Mouse (Mus musculus) lung, postnatal 4 days (tissue): ENCODE measurements around the gene Ston2.
A peak's percentile ranks its signal among the peaks of the same experiment; 100 is the strongest.
"Not testable (repeated sequence)": the region's sequence is repeated elsewhere in the genome, so short reads cannot be mapped to it uniquely, and the experiment has no call there.

ENCODE experiments used
- DNase-seq, 2 experiments: peaks; one replicate each; pipeline ENCODE4 v3.0.0; 2021

Ston2 gene

DNA sequence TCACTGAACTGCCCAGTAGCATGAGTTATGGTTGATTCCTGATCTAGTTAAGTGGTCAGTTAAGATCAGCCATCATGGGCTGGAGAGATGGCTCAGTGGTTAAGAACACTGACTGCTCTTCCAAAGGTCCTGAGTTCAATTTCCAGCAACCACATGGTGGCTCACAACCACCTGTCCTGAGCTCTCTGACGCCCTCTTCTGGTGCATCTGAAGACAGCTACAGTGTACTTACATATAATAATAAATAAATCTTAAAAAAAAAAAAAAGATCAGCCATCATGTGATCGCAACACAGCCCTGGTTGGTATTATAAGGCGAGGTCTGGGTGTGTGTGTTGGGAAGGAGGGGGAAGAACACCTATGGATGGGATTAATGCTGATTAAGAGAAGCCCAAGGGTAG, 259 bp upstream of the Ston2 start:
- DNase-seq, result not testable (repeated sequence)

DNA sequence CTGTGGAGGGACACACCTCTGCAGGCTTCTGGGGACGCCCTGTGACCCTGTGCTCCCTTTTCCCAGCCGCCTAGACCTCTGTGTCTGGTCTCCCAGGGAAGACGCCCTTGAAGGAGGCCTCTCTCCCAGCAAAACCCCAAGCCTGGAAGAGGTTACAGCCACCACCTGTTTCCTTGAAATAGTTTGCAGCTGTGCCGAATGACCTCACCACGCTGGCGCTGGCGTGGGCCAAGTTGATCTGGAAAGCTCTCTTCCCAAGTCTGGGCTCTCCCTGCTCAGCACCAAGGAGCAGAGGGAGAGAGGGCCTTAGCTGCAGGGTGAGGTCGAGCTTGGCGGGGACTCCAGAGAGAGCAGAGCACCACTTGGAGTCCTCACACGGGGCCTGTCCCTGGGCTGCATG, 1.8 kb downstream of the Ston2 start:
- peak; percentile 29 to 68 for DNase-seq

DNA sequence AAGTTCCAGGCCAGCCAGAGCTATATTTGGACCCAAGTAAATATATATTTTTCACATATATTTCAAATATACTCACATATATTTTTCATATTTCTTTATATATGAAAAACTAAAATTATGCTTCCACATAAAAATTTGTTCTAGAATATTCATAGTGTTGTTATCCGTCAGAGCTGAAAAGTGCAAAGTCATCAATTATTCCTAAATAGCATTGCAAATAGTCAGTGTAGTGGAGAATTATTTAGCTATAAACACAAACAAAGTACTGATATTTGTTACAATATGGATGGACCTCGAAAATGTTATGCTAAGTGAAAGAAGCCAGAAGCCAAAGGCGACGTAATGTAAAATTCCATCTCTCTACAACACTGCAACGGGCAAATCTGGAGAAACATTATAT, 6.8 kb downstream of the Ston2 start:
- no peak for DNase-seq

DNA sequence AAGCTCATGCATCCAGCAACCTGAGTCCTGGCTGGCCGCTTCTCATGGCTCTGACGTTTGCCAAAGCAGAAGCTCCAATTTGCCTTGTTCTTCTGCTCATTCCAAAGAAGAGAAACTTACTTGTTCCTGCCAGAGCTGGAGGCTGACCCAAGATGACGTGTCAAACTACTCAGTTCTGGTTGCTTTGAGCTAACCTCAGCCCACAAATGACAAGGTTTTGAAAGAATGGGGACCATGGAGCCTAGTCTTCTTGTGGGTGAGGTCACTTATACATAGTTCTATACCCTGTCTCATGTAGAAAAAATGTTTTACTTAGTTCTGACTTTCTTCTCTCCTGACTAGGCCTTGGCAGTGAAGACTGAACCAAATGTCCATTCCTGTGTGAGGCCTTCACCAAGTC, 7.7 kb downstream of the Ston2 start:
- no peak for DNase-seq

DNA sequence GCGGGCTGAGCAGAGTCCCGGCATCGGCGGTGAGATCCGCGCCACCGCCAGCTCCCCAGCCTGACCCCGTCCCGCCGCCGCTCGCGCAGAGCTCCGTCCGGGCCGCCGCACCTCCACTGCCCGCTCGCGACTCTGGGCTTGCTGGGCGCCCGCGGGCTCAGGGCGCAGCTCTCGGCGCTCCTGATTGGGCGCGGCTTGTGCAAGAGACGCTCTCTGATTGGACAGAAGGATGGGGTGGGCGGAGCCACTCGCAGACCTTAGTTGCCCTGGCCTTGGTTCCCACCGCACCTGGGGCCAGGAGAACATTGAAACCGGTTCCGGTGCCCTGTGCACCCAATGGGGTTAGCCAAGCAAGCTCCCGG, 9.2 kb downstream of the Ston2 start:
- peak; percentile 83 to 85 for DNase-seq

DNA sequence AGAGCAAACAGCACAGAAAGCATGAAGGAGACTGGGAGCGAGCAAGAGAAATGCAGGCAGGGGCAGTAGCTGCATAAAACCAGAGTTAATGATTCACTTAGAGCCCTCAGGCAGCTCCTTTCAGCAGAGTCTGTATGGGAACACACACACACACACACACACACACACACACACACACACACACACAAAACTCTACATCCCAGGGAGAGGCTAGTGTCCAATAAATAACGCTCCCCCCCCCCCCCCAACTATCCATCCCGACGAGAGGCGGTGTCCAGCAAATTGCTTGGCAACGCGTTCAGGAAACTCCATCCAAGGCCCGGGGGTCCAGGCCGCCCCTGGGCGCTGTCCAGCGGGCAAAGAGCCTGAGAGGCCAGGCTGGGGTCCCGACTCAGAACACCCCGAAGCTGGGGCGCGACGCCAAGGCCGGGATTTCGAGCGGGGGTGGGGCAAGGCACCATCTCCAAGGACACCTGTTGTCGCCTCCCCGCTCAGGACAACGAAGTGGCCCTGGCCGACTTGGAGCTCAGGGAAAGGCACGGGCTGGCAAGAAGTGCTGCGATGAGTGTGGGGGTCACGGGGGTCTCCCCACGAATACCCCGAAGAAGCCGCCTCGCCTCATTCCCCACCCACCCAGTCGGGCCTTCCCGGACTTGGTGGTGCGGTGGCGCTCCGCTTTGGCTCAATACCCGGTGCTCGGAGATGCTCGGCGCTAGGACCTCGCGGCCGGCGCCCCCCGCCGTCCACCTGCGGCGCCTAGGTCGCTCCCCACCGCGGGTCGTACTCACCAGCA, 9.8 kb downstream of the Ston2 start:
- peak; percentile 51 to 66 for DNase-seq

DNA sequence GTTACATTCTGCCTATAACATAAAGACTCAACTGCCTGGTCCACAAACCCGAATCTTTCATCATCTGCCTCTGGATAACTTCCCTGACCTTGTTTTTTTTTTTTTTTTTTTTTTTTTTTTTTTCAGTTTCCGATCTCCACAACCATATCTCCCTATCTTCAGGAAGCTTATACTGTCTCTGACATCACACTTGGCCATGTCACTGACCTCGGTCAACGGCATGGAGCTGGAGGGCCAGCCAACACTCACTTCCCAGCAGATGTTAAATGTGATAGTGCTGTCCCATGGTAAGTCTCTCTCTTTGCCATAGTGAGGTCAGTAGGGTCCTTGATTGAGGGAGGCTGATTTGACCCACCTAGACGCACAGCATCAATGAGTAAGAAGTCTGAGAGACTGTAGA, 11.8 kb downstream of the Ston2 start:
- DNase-seq, result peak; percentile 27 to 51

DNA sequence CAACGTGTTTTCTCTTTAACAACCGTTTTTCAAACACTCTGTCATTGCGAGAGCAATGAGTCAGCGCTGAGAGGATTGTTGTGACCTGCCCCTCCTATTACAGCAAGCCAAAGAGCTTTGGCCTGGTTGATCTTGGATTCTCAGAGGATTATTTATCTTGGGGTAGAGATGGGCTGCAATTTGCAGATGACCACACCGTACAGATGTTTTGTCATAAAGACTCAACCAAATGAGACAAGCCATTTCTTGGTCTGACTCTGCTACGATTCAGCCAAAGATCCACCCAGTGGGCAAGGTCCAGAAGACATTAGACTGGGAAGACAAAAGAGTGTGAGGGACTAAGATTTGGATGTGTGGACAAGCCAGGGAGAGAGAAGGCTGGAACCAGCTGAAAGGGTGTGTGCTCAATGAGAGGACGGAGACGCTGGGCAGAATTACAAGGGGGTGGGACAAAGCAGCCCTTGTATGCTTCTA, 13.3 kb downstream of the Ston2 start:
- no peak for DNase-seq

DNA sequence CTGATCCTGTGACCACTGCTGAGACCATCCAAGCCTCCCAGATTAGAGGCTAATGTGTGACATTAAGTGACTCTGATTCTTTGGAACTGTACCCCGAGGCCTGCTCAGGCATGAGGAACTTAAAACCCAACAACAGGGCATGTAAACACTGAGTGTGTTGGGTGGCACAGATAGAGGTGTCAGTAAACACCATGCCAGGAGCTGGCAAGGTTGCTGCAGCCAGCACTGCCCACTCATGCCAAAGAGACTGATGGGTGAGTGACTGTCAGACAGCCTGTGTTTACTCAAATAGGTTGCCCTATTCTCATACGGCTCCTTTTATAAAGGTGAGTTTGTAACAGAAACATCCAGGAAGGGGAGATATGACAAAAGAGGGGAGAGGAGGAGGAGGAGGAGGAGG, 19.3 kb downstream of the Ston2 start:
- no peak for DNase-seq

DNA sequence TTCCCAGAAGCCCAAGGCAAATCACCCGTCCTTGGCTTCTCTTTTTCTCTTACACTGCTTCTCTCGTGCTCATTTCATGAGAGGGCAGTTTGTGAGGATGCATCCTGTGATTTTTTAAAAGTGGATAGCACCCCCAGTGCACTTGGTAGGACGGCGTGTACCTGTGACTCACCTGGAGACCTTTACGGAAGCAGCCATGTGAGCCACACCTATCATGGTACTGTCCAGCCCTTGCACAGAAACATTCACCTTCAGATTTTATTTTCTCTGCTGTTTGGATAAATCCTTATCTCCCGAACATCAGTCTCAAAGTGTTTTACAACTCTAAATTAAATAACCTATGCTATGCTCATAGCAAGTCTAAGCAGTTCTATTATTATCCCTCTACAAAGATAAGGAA, 20.0 kb downstream of the Ston2 start:
- no peak for DNase-seq

DNA sequence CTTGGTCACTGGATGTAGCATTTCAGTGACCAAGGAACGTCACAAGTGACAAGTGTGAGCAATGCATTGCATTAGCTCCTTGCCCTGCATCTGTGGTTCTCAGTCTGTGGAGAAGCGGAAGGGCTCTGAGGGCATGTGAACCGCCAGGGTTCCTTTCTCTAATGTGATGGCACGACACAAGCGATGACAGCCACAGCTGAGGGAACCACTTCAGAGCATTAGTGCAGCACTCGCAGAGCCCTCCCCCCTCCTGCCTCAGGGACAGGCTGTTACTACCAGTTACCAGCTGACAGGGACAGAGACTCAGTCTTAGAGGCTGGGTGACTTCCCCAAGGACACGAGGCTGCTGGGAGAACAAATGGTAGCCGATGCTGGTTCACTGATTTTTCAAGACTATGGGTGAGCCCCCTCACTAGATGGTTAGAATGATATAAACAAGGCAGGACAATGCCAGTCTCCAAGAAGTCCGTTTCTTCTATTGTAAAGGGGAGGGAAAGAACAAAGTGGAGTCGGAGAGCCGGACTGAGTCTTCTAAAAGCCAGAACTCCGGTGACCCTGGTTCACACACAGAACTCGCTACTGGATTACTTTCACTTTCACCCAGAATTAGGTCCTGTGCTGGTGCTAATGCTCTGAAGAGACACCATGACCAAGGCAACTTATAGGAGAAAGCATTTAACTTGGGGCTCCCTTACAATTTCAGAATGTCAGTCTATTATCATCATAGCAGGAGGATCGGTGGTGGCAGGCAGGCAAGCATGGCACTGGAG, 21.7 kb downstream of the Ston2 start:
- DNase-seq, result peak; percentile 71 to 78

DNA sequence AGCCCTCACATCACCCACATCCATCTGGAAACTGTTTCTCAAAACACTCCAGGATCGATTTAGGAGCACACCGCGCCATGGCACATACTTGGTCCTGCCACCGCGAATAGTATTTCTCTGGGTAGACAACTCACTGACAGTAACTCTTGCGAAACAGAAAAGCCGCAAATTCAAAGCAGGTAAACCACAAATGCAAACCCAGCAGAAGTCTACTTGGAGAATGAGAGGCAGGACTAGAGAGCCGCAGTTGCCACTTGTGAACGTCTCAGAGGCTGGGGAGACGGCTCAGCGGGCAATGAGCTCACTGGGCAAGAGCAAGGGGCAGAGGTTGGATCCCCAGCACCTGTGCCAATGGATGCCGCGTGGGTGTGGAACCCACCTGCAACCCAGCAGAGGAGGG, 22.7 kb downstream of the Ston2 start:
- peak in 1 of 2 experiments; percentile 24 for DNase-seq

DNA sequence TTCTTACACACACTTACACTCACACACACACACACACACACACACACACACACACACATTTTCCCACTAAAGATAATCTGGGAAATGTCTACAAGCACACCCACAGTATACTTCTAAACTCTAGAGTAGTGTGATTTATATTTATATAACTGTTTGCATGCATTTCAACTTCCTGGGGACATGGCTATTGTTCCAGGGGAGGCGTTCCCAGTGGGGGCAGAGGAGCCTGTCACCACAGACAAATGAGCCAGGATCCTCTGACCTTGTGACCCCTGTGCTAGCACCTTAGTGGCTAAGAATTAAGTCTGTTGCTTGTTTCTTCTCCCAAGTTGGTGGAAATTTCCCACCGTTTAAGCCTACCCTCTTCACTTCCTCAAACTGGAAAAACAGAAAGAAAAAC, 23.1 kb downstream of the Ston2 start:
- peak; percentile 38 to 56 for DNase-seq

DNA sequence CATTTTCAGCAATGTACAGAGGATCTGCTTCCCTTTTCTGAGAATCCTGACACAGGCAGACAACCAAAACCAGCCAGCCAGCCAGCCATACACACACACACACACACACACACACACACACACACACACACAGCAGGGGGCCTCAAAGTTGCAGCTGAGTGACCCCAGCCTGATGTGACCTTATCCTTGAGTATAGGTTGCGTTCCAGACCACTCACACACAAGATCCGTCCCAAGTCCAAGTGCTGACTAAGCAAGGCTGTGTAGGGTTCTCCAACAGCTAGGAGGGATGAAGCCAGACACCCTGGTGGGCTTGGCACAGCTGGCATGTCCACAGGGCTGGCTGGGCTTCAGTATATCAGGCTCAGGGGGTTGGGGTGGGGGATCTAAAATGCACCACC, 23.7 kb downstream of the Ston2 start:
- no peak for DNase-seq

DNA sequence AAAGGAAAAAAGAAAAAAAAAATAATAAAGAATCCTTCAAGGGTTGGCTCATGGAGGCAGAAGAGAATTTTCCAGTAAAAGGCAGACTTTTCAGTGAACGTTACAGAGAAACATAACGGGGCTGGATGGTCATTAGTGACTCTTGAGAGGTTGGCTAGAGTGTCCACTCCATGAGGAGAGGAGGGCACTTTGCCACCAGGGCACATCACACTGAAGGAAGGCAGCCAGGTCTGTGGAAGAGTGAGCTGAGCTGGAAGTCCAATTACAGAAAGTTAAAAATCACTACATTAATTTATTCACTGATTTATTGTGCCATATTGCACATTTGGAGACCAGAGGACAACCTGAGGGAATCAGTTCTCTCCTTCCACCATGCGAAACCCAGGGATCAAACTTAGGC, 28.4 kb downstream of the Ston2 start:
- DNase-seq, result no peak

DNA sequence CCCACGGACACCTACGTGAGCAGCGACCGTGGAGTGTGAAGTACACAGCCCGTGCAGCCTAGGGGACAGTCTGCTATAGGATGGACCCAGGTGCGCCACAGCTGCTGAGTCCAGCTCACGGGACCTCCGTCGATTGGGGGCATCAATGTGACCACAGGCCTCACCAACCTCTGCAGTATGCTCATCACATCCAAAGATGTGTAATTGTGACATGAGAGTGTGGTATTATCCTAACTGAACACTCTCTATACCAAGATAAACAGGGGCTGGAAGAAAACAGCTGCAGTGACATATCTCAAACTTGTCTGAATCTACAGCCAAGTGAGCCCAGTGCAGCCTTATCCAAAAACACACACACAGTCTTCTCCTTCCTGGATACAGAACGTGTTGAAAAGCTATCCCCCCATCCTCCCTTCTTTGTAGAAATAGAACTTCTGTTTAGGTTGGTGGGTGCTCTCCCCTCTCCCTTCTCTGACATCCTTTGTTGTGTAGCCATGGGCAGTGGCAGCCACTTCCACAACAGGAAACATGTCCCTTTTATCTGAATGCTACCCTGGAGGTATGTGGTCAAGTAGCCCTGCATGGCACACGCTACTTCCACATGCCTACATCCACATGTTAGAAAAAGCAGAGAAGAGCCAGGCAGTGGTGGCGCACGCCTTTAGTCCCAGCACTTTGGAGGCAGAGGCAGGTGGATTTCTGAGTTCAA, 30.2 kb downstream of the Ston2 start:
- DNase-seq, result no peak

DNA sequence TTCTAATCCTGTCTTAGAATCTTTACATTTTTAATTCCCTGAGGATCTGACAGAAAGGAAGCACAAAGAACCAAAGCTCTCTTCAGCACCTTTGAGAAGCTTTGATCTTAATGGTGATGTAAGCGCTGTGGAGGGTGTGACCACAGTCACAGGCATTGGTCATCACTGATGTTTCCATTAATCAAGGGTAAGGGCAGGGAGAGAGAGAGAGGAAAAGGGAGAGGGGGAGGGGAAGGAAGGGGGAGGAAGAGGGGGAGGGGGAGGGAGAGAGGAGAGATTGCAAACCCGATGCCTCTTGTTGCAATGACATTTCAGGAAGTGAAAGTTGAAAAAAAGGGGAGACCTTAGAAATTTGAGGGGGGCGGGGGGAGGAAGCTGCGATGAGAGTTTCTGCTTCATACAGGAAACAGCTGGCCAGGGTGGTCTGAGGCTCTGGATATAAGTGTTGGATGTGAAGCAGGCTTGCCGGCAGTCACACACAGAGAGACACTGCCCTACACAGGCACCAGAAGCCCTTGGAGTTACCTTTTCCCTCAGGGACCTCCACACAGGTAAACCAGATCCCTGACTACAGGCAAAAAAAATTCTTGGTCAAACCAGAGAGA, 31.5 kb downstream of the Ston2 start:
- peak in 1 of 2 experiments; percentile 26 for DNase-seq

DNA sequence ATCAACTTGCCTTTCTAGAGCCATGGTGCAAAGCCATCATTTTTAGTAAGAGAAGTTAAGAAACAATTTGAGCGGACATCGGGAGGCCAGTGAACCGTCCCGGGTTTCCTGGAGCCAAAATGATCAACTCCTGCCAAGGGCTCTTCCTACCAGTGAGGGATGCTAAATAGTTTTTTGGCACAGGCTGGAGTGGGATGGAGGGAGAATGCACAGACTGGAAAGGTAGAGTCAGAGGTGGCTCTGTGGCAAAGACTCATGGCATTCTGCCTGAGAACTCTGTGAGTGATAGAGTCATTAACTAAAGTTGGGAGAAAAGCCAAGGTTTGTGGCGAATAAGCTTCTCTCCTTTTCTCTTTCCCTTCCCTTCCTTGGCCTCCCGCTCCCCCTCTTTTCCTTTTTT, 33.6 kb downstream of the Ston2 start:
- DNase-seq, result no peak

DNA sequence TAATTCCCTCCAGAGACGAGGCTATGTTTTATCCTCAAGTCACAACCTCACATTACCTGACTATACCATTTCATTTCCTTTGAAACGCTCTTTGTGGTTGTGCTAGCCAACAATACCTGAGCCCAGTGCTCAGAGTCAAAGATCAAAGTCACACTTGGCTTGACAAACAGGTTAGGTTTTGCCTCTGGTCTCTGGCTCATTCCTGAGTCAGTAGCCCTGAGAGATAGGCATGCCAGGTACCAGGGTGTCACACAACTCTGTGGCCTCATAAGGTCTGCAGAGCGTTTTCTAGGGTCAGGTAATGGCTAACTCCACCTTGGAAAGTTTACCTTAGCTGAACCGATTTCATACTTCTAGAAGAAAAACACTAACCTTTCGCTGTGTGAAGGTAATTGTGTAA, 35.5 kb downstream of the Ston2 start:
- no peak for DNase-seq

DNA sequence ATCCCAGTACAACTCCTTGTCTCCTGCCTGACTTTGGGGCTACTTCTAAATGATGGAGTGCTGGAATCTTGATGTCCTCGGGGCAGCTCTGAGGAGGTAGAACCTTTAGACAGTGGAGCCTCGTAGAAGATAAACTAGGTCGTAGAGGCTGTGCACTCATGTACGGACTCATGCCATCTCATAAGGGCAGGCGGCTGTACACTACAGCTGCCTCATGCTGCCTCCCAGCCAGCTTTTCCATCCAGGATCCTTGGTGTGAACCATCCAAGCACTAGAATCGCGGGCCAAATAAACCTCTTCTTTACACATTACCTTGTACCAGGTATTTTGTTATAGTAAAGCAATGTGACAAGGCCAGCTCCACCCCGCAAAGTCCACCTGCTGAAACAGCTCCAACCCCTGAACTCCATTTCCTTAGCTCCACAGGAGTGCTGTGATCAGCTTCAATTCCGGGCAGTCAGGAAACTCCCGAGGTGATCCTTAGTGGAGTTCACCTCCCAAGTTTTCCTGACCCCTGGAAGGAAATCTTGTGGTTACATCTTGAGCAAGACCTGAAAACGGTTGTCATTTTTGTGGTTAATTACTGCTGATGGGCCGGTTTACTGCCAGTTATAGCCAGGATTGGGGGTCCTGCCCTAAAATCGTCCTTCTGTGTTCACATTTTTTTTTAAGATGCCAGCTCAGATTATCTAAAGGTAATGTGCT, 36.1 kb downstream of the Ston2 start:
- DNase-seq, result no peak

DNA sequence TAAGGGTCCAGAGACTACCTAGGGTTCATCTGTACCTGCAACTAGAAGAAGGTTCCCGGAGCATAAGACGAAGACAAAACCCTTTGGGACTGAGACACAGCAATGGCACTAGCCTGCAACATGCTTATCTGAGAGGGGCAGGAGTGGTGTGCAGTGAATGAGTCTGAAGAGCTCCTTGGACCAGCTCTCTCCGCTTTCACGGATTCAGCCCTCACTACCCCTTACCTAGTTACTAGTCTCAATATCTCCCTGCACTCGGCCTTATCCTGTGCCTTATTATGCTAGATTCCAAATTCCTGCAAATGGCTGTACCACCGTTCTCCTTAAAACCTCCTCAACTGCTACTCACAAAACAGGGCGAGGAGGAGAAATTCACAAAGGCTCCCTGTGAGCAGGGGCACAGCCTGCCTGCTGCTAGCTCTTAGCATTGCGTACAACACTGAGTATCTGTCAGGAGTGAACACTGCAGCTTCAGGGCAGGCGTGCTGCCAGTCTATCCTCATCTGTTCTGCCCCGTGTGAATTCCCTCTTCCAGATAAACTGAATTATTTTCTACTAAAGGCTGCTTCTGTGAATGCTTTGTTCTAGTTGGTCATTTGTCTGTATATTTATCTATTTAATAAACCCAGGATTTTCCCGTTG, 38.5 kb downstream of the Ston2 start:
- no peak for DNase-seq

DNA sequence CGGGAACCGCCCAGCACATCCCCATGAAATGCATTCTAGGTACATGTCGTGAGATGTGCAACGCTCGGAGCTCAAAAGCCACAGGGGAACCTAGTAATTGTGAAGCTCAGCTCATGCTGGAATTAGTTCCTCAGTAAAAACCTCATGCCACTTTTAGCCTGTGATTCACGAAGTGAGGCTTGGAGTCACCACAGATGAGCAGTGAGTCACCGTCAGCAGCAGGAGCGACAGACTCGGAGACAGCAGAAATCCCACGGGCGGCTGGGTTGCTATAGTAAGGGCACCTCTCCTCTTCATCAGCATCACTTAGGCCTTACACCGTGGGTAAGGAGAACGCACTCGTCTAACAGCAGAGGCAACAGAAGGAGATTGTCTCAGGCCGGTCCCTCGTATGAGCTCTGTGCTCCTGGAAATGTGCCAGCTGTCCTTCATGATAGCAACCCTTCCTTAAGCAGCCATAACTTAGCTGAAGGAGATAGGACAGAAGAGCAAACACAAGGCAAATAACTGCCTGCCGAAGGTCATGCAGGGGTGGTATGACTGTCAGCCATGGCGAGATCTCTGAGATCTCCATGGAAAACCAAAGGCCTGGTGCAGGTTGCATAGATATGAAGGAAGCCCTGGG, 39.8 kb downstream of the Ston2 start:
- DNase-seq, result no peak
